Mouse (Mus musculus): Measurements from ENCODE around the gene Plxdc1.

Gene Plxdc1

DNA sequence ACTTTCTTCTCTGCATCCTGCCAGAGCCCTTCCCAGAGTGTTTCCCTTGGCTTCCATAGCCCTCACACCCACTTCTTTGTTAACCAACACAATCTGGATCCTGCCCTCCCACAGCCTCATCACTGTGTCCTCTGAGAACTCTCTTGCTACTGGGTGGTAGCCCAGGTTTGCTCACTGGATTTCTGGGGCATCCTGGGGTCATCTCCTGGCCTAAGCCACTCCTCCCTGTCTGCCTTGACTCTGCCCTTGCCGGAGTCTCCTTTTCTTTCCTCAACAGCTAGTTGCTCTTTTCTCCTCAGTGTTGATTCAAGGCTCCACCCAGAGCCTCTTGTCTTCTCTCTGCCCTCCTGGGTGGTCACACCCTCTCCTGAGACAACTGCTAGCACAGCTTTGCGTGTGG, 80.3 kb downstream of the Plxdc1 start:
- DNase-seq = no peak

GRCm38 (mm10) chr11:97905540-97905939, 80.7 kb downstream of the Plxdc1 start:
- no peak for DNase-seq

DNA sequence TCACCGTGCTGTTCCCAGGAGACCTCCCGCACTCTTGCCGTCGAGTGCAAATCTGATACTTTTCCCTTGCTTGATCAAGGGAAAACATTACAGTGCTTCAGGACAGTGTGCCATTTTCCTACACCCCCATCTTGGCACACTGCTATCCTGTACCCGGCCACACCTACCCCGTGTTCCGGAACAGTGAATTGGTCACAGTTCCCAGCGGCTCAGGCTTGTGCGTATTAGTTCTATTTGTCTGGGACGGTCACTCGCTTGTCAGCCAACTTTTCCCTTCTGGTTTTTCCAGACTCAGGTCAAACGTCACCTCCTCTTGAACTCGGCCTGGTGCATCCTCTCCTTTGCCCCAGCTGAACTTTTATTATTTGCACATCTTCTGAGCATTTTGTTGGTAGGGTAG, 81.4 kb downstream of the Plxdc1 start:
- DNase-seq = no peak

DNA sequence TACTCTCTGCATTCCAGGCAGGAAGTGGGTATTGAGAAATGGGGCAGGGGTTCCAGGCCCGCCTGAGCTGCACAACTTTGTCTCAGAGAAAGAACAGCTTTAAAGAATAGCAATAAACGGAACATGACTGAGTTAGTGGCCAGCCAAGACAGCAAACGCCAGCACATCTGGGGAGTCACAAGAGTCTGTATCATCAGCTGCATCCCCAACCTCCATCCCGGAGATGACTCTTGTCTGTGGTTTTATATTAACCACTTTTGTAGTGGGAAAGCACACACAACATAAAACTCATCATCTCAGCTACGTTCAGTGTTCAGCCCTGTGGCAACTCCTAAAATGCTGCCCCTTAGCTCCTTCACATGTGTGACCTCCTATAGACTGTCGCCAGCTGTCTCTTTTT, 84.4 kb downstream of the Plxdc1 start:
- no peak for DNase-seq

GRCm38 (mm10) chr11:97899822-97900221, 86.4 kb downstream of the Plxdc1 start:
- peak; percentile 83 for DNase-seq

DNA sequence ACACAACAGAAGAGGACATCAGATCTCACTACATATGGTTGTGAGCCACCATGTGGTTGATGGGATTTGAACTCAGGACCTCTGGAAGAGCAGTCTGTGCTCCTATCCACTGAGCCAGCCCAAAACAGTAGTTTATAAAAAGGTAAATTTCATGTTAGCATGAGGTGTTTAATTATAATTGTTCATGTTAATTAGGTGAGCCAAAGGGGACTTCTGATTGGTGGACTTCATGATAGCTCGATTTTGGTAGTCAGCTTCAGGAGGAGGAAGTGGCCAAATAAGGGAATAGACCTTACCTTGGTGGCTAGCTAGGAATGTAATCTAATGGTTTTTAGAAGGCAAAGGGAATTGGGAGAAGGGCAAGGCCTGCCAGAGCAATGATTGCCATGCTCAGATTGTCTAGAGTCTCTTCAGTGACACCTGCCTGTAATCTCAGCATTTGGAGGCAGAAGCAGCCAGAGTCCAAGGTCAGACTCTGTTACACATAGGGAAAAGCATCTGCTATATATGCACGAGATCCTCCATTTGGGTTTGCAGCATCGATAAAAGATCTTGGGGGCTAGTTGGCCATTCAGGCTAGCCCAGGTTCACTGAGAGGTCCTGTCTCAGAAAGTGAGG, 88.6 kb downstream of the Plxdc1 start:
- DNase-seq = no peak

DNA sequence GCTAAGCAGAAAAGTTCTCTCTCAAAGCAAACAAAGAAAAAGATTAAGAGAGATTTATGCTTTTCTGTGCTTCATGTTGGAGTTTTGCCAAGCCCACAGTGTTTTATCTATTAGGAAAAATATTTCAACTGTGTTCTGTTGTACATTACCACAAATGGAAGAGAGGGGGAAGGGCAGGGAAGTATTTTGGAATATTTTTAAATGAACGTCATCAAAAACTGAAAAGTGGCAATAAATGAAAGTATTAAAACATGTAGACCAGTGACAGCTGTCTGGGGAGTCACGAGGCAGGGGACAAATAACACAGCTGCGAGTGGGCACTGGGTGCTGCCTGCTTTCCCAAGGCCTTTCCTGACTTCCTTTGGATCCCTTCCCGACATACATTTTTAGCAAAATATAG, 89.6 kb downstream of the Plxdc1 start:
- DNase-seq = no peak

GRCm38 (mm10) chr11:97891821-97892220, 94.4 kb downstream of the Plxdc1 start:
- no peak for DNase-seq

DNA sequence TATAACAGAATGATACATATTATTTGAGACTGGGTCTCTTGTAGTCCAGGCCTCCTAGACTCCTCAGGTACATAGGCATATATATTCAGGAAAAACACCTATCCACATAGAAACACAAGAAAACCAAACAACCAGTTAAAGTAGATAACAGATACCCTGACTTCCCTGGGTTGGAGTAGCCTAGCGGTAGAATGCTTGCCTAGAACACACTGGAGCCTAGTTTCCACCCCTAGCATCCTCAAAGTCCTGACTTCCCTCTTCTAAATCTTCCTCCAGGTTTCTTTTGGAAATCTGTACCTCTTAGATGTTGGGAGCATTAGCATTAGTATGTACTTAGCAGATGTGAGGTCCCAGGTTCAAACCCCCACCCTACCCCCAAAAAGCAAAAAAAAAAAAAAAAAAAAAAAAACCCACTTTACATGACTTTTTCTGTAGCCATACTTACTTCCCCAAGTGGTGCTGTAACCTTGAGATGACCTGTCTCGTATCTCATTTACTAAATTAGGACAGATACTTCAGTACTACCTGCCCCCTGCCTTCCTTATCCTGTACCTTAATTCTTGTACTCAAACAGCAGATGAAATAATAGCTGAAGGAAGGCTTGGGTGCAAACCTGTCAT, 100.8 kb downstream of the Plxdc1 start:
- no peak for DNase-seq

GRCm38 (mm10) chr11:97884601-97885185, 101.6 kb downstream of the Plxdc1 start:
- no peak for DNase-seq

GRCm38 (mm10) chr11:97883918-97884600, 102.2 kb downstream of the Plxdc1 start, which contains the start of gene Fbxo47:
Gene Fbxo47, minus strand, starts transcription at chr11:97884154.
- DNase-seq = peak; percentile 98

GRCm38 (mm10) chr11:97883542-97883917, 102.7 kb downstream of the Plxdc1 start:
- DNase-seq = peak; percentile 72

DNA sequence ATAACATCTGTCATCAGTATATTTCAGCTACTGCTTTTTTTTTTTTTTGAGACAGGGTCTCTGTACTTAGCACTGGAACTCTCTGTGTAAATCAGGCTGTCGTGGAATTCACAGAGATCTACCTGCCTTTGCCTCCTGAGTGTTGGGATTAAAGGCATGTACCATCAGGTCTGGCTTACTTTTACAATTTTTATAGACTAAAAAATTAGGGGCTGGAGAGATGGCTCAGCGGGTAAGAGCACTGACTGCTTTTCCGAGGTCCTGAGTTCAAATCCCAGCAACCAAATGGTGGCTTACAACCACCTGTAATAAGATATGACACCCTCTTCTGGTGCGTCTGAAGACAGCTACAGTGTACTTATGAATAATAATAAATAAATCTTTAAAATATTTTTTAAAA, 105.9 kb downstream of the Plxdc1 start:
- no peak for DNase-seq

- no peak for DNase-seq
These were observed 108.9 kb downstream of the Plxdc1 start for GRCm38 (mm10) chr11:97877341-97877740.

DNA sequence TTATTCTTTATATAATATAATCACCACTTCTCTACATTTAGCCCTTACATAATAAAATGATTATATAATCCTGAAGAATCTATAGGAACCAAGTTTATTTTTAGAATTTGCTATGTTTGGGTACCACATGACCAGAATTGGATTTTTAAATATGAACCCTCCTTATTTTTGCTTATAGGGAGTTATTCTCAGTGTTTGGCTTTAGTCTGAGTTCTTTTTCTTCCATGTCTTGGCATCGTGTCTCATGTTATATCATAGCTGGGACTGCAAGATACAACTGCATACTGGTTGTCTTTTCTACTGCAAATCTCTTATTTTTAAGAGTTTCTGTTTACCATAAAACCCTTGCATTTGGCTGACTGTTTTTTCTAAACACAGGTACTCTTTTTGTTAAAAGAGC, 111.8 kb downstream of the Plxdc1 start:
- no peak for DNase-seq

Measured in cerebellum, adult 11 months (tissue).